Mouse (Mus musculus): ENCODE results near the gene Tatdn2. TPM values are rescaled to one million over a fixed set of nuclear protein-coding genes. Genes with fewer than 3 reads are reported as not detected.

Tatdn2 gene
- total and polyA plus RNA-seq, 2 experiments from 2014 or later, result 1.6 to 52.2 TPM

DNA sequence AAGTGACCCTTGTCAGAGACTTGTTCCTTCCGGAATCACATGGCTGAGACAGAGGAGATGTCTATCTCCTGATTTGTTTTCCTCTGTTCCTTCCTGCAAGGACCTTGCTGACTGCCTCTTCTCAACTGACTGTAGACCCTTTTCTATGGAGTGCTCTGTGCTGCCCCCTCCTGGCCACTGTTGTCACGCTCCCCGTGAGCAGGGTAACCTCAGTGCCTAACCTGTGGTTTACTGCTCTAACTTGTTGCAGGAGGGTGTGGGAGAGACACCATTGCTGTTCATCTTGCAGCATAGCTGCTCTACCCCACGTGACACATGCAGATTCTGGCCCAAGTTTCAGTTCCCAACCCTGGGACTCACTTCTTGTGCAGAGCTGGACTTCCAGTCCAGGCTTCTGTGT is 15.6 kb upstream of the Tatdn2 start:
- Histone ChIP-seq H3K9me3 (ENCODE audit: low read length) (no peaks in the 10 kb centered on the region), H3K4me2 (ENCODE audit: low read depth, low read length) (no peak overlapping the region), H3K9ac (replicated peaks; ENCODE audit: low read length) (no peak overlapping the region), H3K36me3 (ENCODE audit: insufficient read depth, low read length) (no peaks in the 10 kb centered on the region), H3K27ac (no peak overlapping the region), H3K4me1 (ENCODE audit: insufficient read depth, low read length) (no peaks in the 10 kb centered on the region), H3K27me3 (ENCODE audit: insufficient read depth, low read length) (no peaks in the 10 kb centered on the region), H3K4me3 (ENCODE audit: low read length) (no peak overlapping the region)
- peak; percentile 47; the same call in 1 of the 2 replicates for ATAC-seq
- DNase-seq (ENCODE audit: low spot score), result peak; percentile 70
- 18% methylated on average over 4 of the region's 4 CpGs for WGBS
- TF ChIP-seq CTCF (IDR thresholded peaks at IDR 0.05; ENCODE audit: low read depth), result peak; percentile 85

DNA sequence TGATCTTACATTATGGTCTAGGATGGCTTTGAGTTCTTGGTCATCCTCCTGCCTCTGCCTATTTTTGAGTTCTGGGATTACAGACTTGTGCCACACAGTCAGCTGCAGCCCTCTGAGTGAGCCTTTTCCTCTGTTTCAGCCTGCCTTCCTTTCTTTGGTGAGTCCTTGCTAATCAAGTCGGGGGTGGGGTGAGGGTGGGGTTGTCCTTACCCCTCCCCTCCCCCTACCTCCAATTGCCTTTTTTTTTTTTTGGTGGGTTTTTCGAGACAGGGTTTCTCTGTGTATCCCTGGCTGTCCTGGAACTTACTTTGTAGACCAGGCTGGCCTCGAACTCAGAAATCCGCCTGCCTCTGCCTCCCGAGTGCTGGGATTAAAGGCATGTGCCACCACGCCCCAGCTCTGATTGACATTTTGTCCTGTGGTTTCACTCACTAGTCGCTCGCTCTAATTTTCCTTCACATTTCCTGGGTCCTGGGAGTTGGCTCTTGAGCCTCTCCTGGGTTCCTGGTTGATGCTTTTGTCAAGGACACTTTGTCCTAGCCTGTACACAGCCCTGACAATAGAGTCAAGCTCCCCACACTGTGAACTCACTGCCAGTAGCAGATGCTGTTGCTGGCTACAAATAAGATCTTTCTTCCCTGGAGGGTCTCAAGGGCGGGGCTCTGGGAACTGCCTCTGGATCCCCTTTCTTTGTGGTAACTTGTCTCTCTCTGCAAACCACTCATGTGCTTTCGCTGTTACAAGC is 13.6 kb upstream of the Tatdn2 start:
- Histone ChIP-seq H3K4me1 (ENCODE audit: insufficient read depth, low read length) (no peaks in the 10 kb centered on the region), H3K36me3 (ENCODE audit: insufficient read depth, low read length) (no peaks in the 10 kb centered on the region), H3K9ac (replicated peaks; ENCODE audit: low read length) (no peak overlapping the region), H3K4me2 (ENCODE audit: low read depth, low read length) (no peak overlapping the region), H3K27me3 (ENCODE audit: insufficient read depth, low read length) (no peaks in the 10 kb centered on the region), H3K27ac (no peak overlapping the region), H3K4me3 (ENCODE audit: low read length) (no peak overlapping the region), H3K9me3 (ENCODE audit: low read length) (no peaks in the 10 kb centered on the region)
- WGBS, result 82% methylated on average over 10 of the region's 10 CpGs
- no peak for TF ChIP-seq CTCF (IDR thresholded peaks at IDR 0.05; ENCODE audit: low read depth)
- no peak for DNase-seq (ENCODE audit: low spot score)
- no peak for ATAC-seq

DNA sequence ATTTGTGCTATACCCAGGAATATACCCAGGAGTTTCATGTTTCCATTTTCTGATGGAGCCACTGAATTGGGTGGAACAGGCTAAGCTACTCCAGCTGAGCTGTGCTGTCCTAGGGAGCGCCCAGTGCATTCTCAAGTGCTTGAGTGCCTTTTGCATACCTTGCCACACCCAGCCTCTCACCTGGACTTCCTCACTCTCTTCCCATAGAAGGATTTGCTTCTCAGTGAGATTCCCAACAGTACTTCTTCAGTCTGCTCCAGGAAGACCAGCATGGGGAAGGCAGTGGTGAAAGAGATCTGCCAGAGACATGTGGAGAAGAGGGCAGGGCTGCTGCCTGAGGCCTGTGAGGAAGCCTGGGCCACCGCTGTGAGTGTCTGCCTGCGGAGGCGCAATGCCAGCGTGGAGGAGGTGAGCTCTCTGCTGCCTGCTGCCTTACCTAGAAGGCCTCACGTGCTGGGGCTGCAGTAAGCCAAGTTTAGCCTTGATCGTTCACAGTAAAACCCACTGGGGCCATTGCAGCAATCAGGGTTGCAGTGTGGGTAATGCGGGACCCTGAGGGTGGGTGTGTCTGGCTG is 10.2 kb upstream of the Tatdn2 start:
- Histone ChIP-seq H3K4me1 (ENCODE audit: insufficient read depth, low read length) (no peaks in the 10 kb centered on the region), H3K27me3 (ENCODE audit: insufficient read depth, low read length) (no peaks in the 10 kb centered on the region), H3K4me3 (ENCODE audit: low read length) (no peak overlapping the region), H3K27ac (no peak overlapping the region), H3K9ac (replicated peaks; ENCODE audit: low read length) (no peak overlapping the region), H3K4me2 (ENCODE audit: low read depth, low read length) (no peak overlapping the region), H3K9me3 (ENCODE audit: low read length) (no peaks in the 10 kb centered on the region), H3K36me3 (ENCODE audit: insufficient read depth, low read length) (no peaks in the 10 kb centered on the region)
- TF ChIP-seq CTCF (IDR thresholded peaks at IDR 0.05; ENCODE audit: low read depth), result no peak
- 42% methylated on average over 8 of the region's 8 CpGs for WGBS
- DNase-seq (ENCODE audit: low spot score), result no peak
- no peak for ATAC-seq

DNA sequence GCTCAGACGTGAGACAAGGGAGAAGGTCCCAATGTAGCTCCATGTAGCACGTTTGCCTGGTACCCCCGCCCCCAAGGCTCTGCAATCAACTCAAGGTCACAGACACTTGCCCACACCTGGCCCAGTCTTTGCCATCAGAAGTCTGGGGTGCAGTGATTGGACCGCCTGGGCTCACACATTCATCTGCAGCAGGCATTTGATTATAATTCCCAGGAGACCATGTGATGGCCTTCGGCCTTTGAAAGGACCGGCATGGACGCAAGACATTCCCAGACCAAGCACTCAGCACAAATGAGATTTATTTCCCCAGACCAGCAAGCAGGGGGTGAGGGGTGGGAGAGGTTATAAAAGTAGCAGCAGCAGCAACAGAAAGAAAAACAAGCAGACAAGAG is 6.8 kb upstream of the Tatdn2 start:
- Histone ChIP-seq H3K36me3 (ENCODE audit: insufficient read depth, low read length) (no peaks in the 10 kb centered on the region), H3K9me3 (ENCODE audit: low read length) (no peaks in the 10 kb centered on the region), H3K4me1 (ENCODE audit: insufficient read depth, low read length) (no peaks in the 10 kb centered on the region), H3K27ac (peak overlapping the region; percentile 32; the same call in 1 of the 2 replicates), H3K9ac (replicated peaks; ENCODE audit: low read length) (no peak overlapping the region), H3K4me3 (ENCODE audit: low read length) (no peak overlapping the region), H3K4me2 (ENCODE audit: low read depth, low read length) (no peak overlapping the region), H3K27me3 (ENCODE audit: insufficient read depth, low read length) (no peaks in the 10 kb centered on the region)
- no peak for TF ChIP-seq CTCF (IDR thresholded peaks at IDR 0.05; ENCODE audit: low read depth)
- DNase-seq (ENCODE audit: low spot score) (no peak), ATAC-seq (no peak)
- WGBS, result 36% methylated on average over 7 of the region's 7 CpGs

DNA sequence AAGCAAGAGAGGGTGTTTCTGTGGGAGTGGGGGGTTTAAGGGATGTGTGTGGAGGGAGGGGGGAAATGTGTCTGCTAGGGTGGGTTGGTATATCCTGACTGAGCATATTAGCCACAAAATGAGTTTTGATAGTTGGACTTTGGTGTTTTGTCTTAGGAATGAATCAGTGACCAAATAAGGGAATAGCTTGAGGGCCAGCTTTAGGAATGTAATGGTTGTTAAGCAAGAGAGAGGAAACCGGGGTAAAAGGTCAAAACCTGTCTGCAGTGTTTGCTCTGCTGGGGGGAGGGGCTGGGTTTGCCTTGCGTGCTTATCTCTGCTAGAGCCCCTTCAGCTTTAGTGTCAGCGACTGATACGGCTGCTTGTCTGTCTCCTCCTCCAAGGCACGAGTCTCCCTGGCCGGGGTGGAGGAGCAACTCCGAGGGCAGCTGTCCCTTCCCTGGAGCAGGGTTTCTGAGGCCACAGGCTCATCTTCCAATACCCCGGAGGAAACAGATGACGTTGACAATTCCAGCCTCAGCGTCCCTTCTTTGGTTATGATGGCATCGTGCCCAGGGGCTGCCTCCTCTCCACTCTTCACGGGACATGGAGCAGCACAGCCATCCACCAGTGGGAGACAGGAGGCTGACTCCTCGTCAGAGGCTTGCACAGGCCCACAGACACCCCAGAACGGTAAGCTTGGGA is 6.3 kb upstream of the Tatdn2 start:
- Histone ChIP-seq H3K27ac (no peak overlapping the region), H3K4me2 (ENCODE audit: low read depth, low read length) (no peak overlapping the region), H3K9ac (replicated peaks; ENCODE audit: low read length) (no peak overlapping the region), H3K9me3 (ENCODE audit: low read length) (no peaks in the 10 kb centered on the region), H3K36me3 (ENCODE audit: insufficient read depth, low read length) (no peaks in the 10 kb centered on the region), H3K27me3 (ENCODE audit: insufficient read depth, low read length) (no peaks in the 10 kb centered on the region), H3K4me3 (ENCODE audit: low read length) (no peak overlapping the region), H3K4me1 (ENCODE audit: insufficient read depth, low read length) (no peaks in the 10 kb centered on the region)
- 9% methylated on average over 14 of the region's 14 CpGs for WGBS
- DNase-seq (ENCODE audit: low spot score), result no peak
- no peak for ATAC-seq
- no peak for TF ChIP-seq CTCF (IDR thresholded peaks at IDR 0.05; ENCODE audit: low read depth)

DNA sequence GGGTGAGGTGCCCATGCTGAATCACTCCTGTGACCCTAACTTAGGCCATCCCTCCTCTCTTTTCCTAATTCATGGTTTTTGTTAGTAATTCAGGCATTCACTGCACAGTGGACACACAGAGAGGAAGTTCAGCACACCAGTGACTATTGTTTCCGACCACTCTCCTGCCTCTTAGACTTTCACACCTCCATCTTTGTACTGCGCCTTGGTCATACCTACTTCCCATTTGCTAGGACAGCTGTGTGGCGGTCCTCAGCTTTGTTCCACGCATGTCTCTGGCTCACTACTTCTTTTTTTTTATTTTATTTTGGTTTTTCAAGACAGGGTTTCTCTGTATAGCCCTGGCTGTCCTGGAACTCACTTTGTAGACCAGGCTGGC is 5.8 kb upstream of the Tatdn2 start:
- Histone ChIP-seq H3K4me3 (ENCODE audit: low read length) (no peak overlapping the region), H3K4me1 (ENCODE audit: insufficient read depth, low read length) (no peaks in the 10 kb centered on the region), H3K9me3 (ENCODE audit: low read length) (no peaks in the 10 kb centered on the region), H3K9ac (replicated peaks; ENCODE audit: low read length) (no peak overlapping the region), H3K27me3 (ENCODE audit: insufficient read depth, low read length) (no peaks in the 10 kb centered on the region), H3K27ac (no peak overlapping the region), H3K36me3 (ENCODE audit: insufficient read depth, low read length) (no peaks in the 10 kb centered on the region), H3K4me2 (ENCODE audit: low read depth, low read length) (no peak overlapping the region)
- no peak for TF ChIP-seq CTCF (IDR thresholded peaks at IDR 0.05; ENCODE audit: low read depth)
- ATAC-seq, result no peak
- 89% methylated on average over 4 of the region's 4 CpGs for WGBS
- DNase-seq (ENCODE audit: low spot score), result no peak
